Mouse (Mus musculus): ENCODE measurements around the gene Zfp217. TPM values are rescaled to one million over a fixed set of nuclear protein-coding genes. Genes with fewer than 3 reads are reported as not detected.
A peak's percentile ranks its signal among the peaks of the same experiment; 100 is the strongest.

The Zfp217 gene
- polyA plus RNA-seq, 1 experiment from 2014 or later: 1.4 TPM

- ATAC-seq: peak; percentile 73
- no peaks in the 10 kb centered on the region for H3K27me3 ChIP-seq (replicated peaks; ENCODE audit: control insufficient read depth, insufficient read depth, low read length)
- 0 out of 2 replicates have a peak, but pooled peaks cover 3% of the 10 kb centered on the region for H3K4me1 ChIP-seq (replicated peaks; ENCODE audit: control insufficient read depth, insufficient read depth, low read length)
- no peak overlapping the region for H3K27ac ChIP-seq (ENCODE audit: low read length)
- 0 out of 2 replicates have a peak, but pooled peaks cover 2% of the 10 kb centered on the region for H3K36me3 ChIP-seq (ENCODE audit: control insufficient read depth, insufficient read depth)
- no peak overlapping the region for H3K9ac ChIP-seq (replicated peaks; ENCODE audit: low read depth, low read length)
- no peak overlapping the region for H3K4me2 ChIP-seq (ENCODE audit: low read length)
- no peak overlapping the region for H3K4me3 ChIP-seq (replicated peaks; ENCODE audit: low read length)
- WGBS: 50% methylated on average over 4 of the region's 4 CpGs
- H3K9me3 ChIP-seq (ENCODE audit: control insufficient read depth, low read length): no peaks in the 10 kb centered on the region
Measured at GRCm38 (mm10) chr2:170116704-170117281, 31.1 kb downstream of the Zfp217 start.

GRCm38 (mm10) chr2:170110306-170110705 lies 37.6 kb downstream of the Zfp217 start:
- Histone ChIP-seq H3K4me3 (replicated peaks; ENCODE audit: low read length) (no peak overlapping the region), H3K27ac (ENCODE audit: low read length) (no peak overlapping the region), H3K9ac (replicated peaks; ENCODE audit: low read depth, low read length) (no peak overlapping the region), H3K27me3 (replicated peaks; ENCODE audit: control insufficient read depth, insufficient read depth, low read length) (no peaks in the 10 kb centered on the region), H3K9me3 (ENCODE audit: control insufficient read depth, low read length) (no peaks in the 10 kb centered on the region), H3K4me2 (ENCODE audit: low read length) (no peak overlapping the region), H3K36me3 (ENCODE audit: control insufficient read depth, insufficient read depth) (no peaks in the 10 kb centered on the region), H3K4me1 (replicated peaks; ENCODE audit: control insufficient read depth, insufficient read depth, low read length) (0 out of 2 replicates have a peak, but pooled peaks cover 3% of the 10 kb centered on the region)
- ATAC-seq: no peak
- WGBS: 78% methylated on average over 8 of the region's 8 CpGs

GRCm38 (mm10) chr2:170109528-170109927 lies 38.4 kb downstream of the Zfp217 start:
- Histone ChIP-seq H3K4me1 (replicated peaks; ENCODE audit: control insufficient read depth, insufficient read depth, low read length) (0 out of 2 replicates have a peak, but pooled peaks cover 3% of the 10 kb centered on the region), H3K4me2 (ENCODE audit: low read length) (no peak overlapping the region), H3K4me3 (replicated peaks; ENCODE audit: low read length) (no peak overlapping the region), H3K36me3 (ENCODE audit: control insufficient read depth, insufficient read depth) (no peaks in the 10 kb centered on the region), H3K27me3 (replicated peaks; ENCODE audit: control insufficient read depth, insufficient read depth, low read length) (no peaks in the 10 kb centered on the region), H3K9ac (replicated peaks; ENCODE audit: low read depth, low read length) (no peak overlapping the region), H3K9me3 (ENCODE audit: control insufficient read depth, low read length) (no peaks in the 10 kb centered on the region), H3K27ac (ENCODE audit: low read length) (no peak overlapping the region)
- no peak for ATAC-seq
- 31% methylated on average over 5 of the region's 5 CpGs for WGBS

GRCm38 (mm10) chr2:170107791-170108190 lies 40.1 kb downstream of the Zfp217 start:
- Histone ChIP-seq H3K9ac (replicated peaks; ENCODE audit: low read depth, low read length) (no peak overlapping the region), H3K4me2 (ENCODE audit: low read length) (no peak overlapping the region), H3K4me3 (replicated peaks; ENCODE audit: low read length) (no peak overlapping the region), H3K27ac (ENCODE audit: low read length) (no peak overlapping the region), H3K36me3 (ENCODE audit: control insufficient read depth, insufficient read depth) (no peaks in the 10 kb centered on the region), H3K27me3 (replicated peaks; ENCODE audit: control insufficient read depth, insufficient read depth, low read length) (no peaks in the 10 kb centered on the region), H3K4me1 (replicated peaks; ENCODE audit: control insufficient read depth, insufficient read depth, low read length) (0 out of 2 replicates have a peak, but pooled peaks cover 3% of the 10 kb centered on the region), H3K9me3 (ENCODE audit: control insufficient read depth, low read length) (no peaks in the 10 kb centered on the region)
- 84% methylated on average over 3 of the region's 3 CpGs for WGBS
- ATAC-seq: no peak

GRCm38 (mm10) chr2:170106000-170106399 lies 41.9 kb downstream of the Zfp217 start:
- no peak overlapping the region for H3K9ac ChIP-seq (replicated peaks; ENCODE audit: low read depth, low read length)
- H3K36me3 ChIP-seq (ENCODE audit: control insufficient read depth, insufficient read depth): no peaks in the 10 kb centered on the region
- no peak for ATAC-seq
- H3K9me3 ChIP-seq (ENCODE audit: control insufficient read depth, low read length): no peaks in the 10 kb centered on the region
- H3K27ac ChIP-seq (ENCODE audit: low read length): no peak overlapping the region
- 55% methylated on average over 9 of the region's 9 CpGs for WGBS
- H3K4me3 ChIP-seq (replicated peaks; ENCODE audit: low read length): no peak overlapping the region
- no peaks in the 10 kb centered on the region for H3K27me3 ChIP-seq (replicated peaks; ENCODE audit: control insufficient read depth, insufficient read depth, low read length)
- no peak overlapping the region for H3K4me2 ChIP-seq (ENCODE audit: low read length)
- H3K4me1 ChIP-seq (replicated peaks; ENCODE audit: control insufficient read depth, insufficient read depth, low read length): 0 out of 2 replicates have a peak, but pooled peaks cover 3% of the 10 kb centered on the region

DNA sequence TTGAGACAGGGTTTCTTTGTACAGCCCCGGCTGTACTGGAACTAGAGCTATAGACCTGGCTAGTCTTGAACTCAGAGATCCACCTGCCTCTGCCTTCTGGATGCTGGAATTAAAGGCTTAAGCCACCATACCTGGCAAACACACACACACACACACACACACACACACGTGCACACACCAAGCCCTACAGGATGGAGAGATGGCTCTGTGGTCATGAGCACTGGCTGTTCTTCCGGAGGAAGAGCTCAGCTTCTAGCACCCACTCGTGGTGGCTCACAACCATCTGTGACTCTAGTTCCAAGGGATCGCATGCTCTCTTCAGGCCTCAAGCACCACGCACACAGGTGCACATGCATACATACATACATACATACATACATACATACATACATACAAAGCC lies 43.5 kb downstream of the Zfp217 start:
- WGBS: 91% methylated on average over 6 of the region's 6 CpGs
- Histone ChIP-seq H3K4me1 (replicated peaks; ENCODE audit: control insufficient read depth, insufficient read depth, low read length) (no peaks in the 10 kb centered on the region), H3K27ac (ENCODE audit: low read length) (no peak overlapping the region), H3K4me3 (replicated peaks; ENCODE audit: low read length) (no peak overlapping the region), H3K4me2 (ENCODE audit: low read length) (no peak overlapping the region), H3K9me3 (ENCODE audit: control insufficient read depth, low read length) (no peaks in the 10 kb centered on the region), H3K36me3 (ENCODE audit: control insufficient read depth, insufficient read depth) (no peaks in the 10 kb centered on the region), H3K27me3 (replicated peaks; ENCODE audit: control insufficient read depth, insufficient read depth, low read length) (no peaks in the 10 kb centered on the region), H3K9ac (replicated peaks; ENCODE audit: low read depth, low read length) (no peak overlapping the region)
- no peak for ATAC-seq

DNA sequence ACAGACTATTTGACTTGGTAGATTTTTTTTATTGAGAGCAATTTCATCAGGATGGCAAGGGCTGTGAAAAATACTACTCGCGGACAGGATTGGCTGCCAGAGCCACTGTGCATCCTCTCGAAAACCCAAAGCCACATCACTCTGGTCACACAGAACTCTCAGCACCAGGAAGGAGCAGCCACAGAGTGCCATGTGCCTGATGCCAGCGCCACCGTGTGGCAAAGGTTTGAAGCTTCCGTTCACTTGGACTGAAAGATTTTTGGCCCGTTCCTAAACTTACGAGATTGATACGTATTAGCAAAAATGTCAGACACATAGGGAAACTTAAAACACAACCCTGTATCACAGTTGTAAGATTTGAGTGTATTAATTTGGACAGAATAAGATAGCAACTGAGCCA lies 44.1 kb downstream of the Zfp217 start:
- ATAC-seq: no peak
- no peaks in the 10 kb centered on the region for H3K36me3 ChIP-seq (ENCODE audit: control insufficient read depth, insufficient read depth)

GRCm38 (mm10) chr2:170103341-170103740 lies 44.6 kb downstream of the Zfp217 start:
- no peak overlapping the region for H3K27ac ChIP-seq (ENCODE audit: low read length)
- no peak for ATAC-seq
- no peak overlapping the region for H3K9ac ChIP-seq (replicated peaks; ENCODE audit: low read depth, low read length)
- no peak overlapping the region for H3K4me2 ChIP-seq (ENCODE audit: low read length)
- no peak overlapping the region for H3K4me3 ChIP-seq (replicated peaks; ENCODE audit: low read length)
- no peaks in the 10 kb centered on the region for H3K27me3 ChIP-seq (replicated peaks; ENCODE audit: control insufficient read depth, insufficient read depth, low read length)
- no peaks in the 10 kb centered on the region for H3K4me1 ChIP-seq (replicated peaks; ENCODE audit: control insufficient read depth, insufficient read depth, low read length)
- no peaks in the 10 kb centered on the region for H3K36me3 ChIP-seq (ENCODE audit: control insufficient read depth, insufficient read depth)
- 83% methylated on average over 5 of the region's 5 CpGs for WGBS
- H3K9me3 ChIP-seq (ENCODE audit: control insufficient read depth, low read length): no peaks in the 10 kb centered on the region

More for the DNA sequence above, 44.1 kb downstream of the Zfp217 start:
- no peak overlapping the region for H3K9ac ChIP-seq (replicated peaks; ENCODE audit: low read depth, low read length)
- H3K4me2 ChIP-seq (ENCODE audit: low read length): no peak overlapping the region
- H3K4me3 ChIP-seq (replicated peaks; ENCODE audit: low read length): no peak overlapping the region
- H3K9me3 ChIP-seq (ENCODE audit: control insufficient read depth, low read length): no peaks in the 10 kb centered on the region
- 44% methylated on average over 9 of the region's 9 CpGs for WGBS
- no peaks in the 10 kb centered on the region for H3K27me3 ChIP-seq (replicated peaks; ENCODE audit: control insufficient read depth, insufficient read depth, low read length)
- no peaks in the 10 kb centered on the region for H3K4me1 ChIP-seq (replicated peaks; ENCODE audit: control insufficient read depth, insufficient read depth, low read length)
- H3K27ac ChIP-seq (ENCODE audit: low read length): no peak overlapping the region

- no peaks in the 10 kb centered on the region for H3K4me1 ChIP-seq (replicated peaks; ENCODE audit: control insufficient read depth, insufficient read depth, low read length)
- H3K9ac ChIP-seq (replicated peaks; ENCODE audit: low read depth, low read length): no peak overlapping the region
- H3K4me2 ChIP-seq (ENCODE audit: low read length): no peak overlapping the region
- no peaks in the 10 kb centered on the region for H3K9me3 ChIP-seq (ENCODE audit: control insufficient read depth, low read length)
- ATAC-seq: no peak
- H3K36me3 ChIP-seq (ENCODE audit: control insufficient read depth, insufficient read depth): no peaks in the 10 kb centered on the region
- H3K27ac ChIP-seq (ENCODE audit: low read length): no peak overlapping the region
- no peaks in the 10 kb centered on the region for H3K27me3 ChIP-seq (replicated peaks; ENCODE audit: control insufficient read depth, insufficient read depth, low read length)
- WGBS: 79% methylated on average over 7 of the region's 7 CpGs
- no peak overlapping the region for H3K4me3 ChIP-seq (replicated peaks; ENCODE audit: low read length)
Measured at GRCm38 (mm10) chr2:170101932-170102331, 46.0 kb downstream of the Zfp217 start.

GRCm38 (mm10) chr2:170101132-170101531 lies 46.8 kb downstream of the Zfp217 start:
- H3K27ac ChIP-seq (ENCODE audit: low read length): no peak overlapping the region
- no peak overlapping the region for H3K9ac ChIP-seq (replicated peaks; ENCODE audit: low read depth, low read length)
- H3K36me3 ChIP-seq (ENCODE audit: control insufficient read depth, insufficient read depth): no peaks in the 10 kb centered on the region
- H3K27me3 ChIP-seq (replicated peaks; ENCODE audit: control insufficient read depth, insufficient read depth, low read length): no peaks in the 10 kb centered on the region
- H3K4me1 ChIP-seq (replicated peaks; ENCODE audit: control insufficient read depth, insufficient read depth, low read length): no peaks in the 10 kb centered on the region
- peak; percentile 61 for ATAC-seq
- 3% methylated on average over 12 of the region's 12 CpGs for WGBS
- H3K4me3 ChIP-seq (replicated peaks; ENCODE audit: low read length): no peak overlapping the region
- H3K9me3 ChIP-seq (ENCODE audit: control insufficient read depth, low read length): no peaks in the 10 kb centered on the region
- no peak overlapping the region for H3K4me2 ChIP-seq (ENCODE audit: low read length)
